Mouse (Mus musculus) kidney, postnatal 36 days (tissue): ENCODE measurements around the gene AC134908.4.

Source experiments
- DNase-seq, 2 experiments: peaks; one replicate each; pipeline ENCODE4 v3.0.0; 2021 to 2022; ENCODE audit warnings: mixed read lengths in 2 of 2

The AC134908.4 gene

DNA sequence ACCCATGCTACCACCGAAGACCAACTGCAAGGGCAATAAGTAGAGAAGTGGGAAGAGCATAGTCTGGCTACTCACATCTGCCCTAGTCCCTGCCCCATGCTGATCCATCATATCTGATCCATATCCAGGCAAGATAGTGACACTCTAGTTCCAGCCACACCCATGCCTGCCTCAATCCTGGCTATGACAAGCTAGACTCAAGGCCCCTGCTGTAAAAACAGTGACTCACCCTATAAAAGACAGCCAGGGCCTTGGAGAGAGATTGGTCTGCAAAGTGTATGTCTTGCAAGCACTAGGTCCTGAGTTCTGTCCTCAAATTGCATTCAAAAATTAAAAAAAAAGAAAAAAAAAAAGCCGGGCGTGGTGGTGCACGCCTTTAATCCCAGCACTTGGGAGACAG is 11.0 kb upstream of the AC134908.4 start:
- no peak for DNase-seq

DNA sequence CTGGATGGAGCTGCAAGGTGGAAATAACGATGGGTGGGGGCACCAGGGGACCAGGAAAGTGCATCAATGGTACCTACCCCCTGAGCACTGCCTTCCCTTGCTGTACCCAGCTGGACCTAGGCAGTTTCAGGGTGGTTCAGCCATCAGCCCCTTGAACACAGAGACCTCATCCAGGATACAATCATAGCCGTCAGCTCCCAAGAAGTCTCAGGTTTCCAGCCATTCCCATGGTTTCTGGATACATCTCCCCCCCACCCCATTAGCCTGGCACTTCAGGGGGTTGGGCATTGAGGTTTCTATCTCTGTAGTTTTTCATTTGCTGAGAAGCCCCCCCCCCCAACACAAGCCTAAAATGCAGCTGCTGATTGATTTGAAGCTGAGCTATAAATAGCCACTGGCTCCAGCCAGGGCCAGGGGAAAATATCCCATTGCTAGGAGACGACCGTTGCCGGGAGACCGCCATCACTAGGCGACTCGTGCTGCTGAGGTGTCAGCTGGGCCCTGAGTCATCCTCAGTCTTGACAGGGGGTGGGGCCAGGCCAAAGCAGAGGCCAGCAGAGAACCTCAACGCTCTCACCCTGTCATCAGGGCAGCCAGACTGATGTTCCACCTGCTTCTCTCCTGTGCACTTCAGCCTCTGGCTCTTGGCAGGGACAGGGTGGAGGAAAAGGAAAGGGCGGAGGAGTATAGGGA is 7.5 kb upstream of the AC134908.4 start:
- no peak for DNase-seq

DNA sequence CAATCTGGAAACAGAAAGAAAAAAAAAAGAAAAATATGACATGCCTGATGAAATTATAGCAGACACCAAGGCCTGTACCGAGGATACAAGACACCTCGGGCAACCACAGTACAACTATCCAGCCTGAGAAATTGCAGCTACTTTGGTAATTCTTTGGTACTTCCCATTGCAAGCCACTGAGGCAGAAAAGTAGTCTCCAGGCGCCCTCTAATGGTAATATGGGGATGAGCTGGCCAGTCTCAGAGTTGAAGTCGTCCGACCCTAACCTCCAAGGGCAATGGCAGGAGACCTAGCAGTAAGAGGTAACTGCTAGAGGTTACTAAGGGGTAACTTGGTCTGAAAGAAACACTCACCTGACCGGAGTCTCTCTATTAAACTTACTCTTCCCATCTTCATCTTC is 5.6 kb upstream of the AC134908.4 start:
- peak; percentile 80 to 81 for DNase-seq

DNA sequence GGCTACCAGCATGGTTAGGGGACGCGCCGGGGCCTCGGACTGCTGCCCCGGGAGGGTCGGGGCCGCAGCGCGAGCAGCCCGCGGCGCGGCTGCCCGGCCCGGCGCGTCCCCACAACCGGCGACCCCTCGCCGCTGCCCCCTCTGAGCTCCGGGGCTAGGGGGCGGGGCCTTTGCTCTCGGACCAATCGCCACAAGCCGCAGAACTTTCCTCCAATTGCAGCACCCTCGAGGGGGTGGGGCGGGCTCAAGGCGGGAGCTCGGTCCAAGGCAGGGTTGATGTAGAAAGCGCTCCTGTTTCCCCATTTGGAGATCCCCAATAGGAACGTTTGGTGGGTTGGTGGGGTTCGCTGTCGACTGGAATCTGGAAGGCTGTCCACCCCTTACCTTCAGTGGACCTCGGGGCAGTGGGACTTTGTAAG is 1.5 kb upstream of the AC134908.4 start, which contains the start of gene Metrn:
Metrn (minus strand) TSS at position 186 of the 419 bp plus-strand sequence.
- peak; percentile 92 to 97 for DNase-seq

DNA sequence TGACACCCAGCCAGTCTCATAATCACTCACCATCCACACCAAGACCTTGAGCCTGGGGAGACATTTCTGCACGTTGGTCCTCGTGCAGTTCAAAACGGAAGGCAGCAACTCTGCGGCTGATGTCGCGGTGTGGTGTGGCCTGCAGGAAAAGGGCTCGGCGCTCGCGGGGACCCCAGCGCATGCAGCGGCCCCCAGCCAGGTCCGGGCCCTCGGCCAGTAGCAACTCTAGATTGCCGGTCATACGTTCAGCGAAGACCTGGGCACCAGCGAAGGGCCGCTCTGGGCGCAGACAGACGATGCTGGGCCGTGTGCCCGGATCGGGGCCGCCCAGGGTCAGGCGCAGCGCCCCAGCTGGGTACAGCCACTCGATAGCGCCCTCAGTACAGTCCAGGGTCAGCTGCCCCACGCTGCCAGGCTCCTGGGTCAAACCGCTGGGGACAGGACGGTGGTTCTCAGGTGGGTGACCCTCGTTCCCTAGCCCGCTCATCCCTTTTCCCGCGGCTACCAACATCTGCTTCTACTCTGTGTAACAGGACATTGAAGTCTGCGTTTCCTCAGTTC is 832 bp upstream of the AC134908.4 start:
- DNase-seq = peak; percentile 52 to 72

DNA sequence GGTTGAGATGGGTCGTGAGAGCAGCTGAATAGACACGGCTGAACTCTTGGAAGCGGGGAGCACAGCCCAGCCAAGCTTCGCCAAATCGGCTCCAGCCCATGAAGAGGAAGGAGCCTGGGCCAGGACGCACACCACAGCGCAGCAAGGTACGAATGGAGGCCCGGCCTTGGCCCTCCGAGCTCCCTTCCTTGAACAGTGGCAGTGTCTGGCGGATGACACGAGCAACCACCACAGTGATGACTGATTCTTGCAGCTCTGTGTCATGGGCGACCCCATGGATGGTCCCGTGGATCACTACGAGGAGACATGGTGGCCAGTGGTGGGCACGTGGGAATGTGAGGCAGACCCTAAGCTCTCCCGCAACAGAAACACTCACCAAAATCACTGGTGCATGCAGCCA is 461 bp downstream of the AC134908.4 start:
- no peak for DNase-seq

DNA sequence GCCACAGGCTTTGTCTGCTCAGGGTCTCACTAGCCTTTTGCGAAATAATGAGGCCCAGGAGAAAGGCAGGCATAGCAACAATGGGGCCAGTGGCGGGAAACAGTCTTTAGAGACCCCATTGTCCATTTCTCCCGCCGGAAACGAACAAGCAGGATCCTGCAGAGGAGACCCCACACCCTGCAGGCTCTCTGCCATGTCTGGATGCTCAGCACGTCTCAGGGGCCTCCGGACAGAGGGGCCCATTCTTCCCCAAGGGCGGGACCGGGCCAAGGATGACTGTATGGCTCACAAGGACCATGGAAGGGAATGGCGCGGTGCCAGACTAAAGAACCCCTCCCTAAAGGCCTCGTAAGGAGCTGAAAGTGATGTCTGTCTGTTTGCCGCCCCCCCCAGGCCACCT is 1.3 kb downstream of the AC134908.4 start:
- no peak for DNase-seq

DNA sequence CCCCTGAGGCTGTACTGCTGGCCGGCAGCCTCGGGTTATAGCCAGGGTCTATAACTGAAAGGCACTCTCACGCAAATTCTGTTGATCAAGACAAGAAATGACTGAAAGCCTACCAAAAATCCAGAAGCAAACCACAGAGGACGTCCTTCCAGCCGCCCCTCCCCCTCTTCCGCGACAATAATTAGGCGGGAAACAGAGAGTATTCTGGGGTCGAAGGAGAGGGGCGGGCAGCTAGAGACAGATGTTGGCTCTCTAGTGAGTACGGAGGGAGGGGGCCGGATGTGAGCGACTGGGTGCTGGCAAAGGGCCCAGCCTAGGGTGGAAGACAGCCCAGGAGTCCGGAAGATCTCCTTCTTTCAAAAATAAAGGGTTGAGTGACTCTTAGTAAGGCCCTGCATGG is 2.8 kb downstream of the AC134908.4 start, which contains the start of gene Fam173a:
Fam173a (minus strand) TSS at position 287 of the 400 bp plus-strand sequence.
- peak; percentile 89 for DNase-seq

DNA sequence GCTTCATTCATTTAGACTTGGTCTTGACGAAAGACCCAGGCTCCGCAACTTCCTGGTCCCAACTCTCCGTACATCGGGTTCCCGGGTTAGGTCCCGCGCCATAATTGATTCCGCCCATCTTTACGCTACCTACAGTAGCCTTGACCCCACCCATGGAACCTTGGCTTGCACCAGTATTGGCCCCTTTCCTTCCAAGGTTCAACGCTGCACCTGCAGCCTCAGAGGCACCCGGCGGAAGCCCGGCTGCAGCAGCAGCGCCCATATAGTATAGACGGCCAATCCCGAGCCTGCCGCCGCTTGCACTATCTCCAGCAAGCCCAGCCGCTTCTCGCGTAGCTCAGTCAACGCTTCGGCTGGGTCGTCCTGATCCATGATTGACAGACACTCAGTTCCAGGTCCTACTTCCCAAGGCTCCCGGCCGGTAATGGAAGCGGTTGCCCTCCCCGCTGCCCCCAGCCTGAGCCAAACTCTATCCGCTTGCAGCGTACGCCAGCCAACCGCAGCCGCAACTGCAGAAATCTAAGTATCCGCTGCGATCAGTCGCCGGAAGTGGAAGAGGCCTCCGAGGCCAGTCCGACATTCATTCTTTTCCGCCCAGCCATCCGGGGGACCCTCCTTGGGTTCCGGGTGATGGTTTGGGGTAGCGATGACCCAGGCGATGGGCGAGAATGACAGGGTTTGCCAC is 3.5 kb downstream of the AC134908.4 start:
- DNase-seq = peak; percentile 77 to 88

DNA sequence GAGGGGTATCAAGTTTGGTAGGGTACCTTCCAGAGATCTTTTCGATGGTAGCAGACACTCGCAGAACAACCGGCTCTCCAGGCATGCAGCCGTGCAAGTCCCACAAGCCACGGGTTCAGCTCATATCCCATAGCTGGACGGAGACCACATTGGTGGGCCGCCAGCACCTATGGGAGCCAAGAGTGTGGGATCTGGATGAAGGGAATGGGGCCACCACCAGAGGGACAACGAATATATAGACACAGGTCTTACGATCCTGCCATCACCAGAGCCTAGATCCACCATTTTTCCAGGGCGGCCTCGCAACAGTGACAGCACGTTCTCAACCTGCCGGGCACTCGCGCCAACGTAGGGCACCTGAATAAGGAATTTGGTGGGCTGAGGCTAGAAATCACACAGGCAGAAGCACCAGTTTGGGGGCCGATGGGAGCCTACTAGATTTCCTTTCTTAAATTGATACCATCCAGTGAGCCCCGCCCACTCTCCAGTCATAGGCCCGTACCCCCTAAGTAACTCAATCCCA is 4.1 kb downstream of the AC134908.4 start:
- no peak for DNase-seq

DNA sequence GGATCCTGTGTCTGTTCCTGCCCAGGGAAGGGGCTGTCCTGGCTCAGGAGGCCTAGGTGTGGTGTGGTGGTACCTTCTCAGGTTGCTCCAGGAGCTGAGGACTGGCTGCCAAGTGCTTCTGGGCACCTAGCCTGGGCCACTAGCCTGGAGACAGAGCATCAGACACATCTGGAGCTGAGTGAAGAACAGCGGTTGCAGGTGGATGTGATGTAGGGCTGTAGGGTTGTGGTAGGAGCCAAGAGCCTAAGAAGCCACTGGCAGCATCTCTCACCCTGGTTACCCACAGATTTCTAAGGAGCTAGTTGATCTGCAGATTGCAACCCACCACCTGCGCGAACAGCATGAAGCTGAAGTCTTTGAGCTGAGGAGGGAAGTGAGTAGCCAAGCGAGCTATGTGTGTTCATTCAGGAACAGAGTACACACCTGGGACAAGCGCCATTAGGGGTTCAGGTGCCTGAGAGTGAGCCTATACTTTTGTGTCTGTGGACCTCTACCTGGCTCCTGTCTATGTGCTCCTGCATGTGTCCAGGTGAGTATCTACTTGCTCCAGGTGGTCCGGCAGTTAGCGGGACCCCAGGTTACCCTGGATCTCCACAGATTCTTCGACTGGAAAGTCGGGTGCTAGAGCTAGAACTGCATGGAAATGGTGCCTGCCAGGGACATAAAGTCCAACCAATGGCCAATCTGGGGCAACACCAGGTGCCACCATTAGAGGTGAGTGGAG is 8.5 kb downstream of the AC134908.4 start:
- DNase-seq = no peak

DNA sequence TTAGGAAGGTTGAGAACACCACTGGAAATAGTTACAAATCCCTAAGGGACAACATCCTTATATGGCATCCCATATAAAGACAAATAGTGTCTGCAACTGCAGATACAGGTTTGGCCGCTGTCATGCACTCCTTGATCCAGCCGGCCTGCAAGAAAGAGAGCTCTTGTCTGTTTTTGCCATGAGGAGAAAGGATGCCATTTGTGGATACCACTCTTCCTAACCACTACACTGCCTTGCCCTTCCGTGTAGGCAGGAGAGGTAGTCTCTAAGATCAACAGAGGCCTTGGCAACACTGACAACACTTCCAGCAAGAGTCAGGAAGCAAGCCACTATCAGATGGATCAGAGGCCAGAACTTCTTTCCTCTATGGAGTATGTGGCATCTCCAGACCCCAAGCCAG is 9.2 kb downstream of the AC134908.4 start, which contains the start of gene Ccdc78:
Ccdc78 (plus strand) TSS at position 301 of the 400 bp plus-strand sequence.
- DNase-seq = no peak

DNA sequence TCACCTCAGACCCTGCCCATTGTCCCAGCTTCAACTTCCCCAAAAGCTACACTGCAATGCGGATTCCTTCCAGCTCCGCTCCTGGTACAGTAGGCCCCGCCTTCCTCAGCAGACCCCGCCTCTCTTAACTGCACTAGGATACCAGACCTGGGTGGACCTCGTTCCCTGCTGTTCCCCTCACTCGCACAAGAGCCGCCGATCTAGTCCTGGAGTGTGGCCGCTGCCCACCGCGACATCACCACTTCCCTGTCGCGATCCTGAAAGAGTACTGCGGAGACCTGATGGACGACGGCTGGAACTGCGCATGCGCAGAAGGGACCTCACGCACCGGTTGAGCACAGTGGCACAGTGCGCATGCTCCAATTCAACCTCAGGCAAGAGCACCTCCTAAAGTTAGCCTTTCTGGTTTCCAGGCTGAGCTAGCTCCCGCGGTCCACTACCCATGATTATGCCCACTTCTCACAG is 10.1 kb downstream of the AC134908.4 start, which contains the start of gene Haghl:
Haghl (minus strand) TSS at position 393 of the 465 bp plus-strand sequence.
- peak; percentile 97 to 99 for DNase-seq

DNA sequence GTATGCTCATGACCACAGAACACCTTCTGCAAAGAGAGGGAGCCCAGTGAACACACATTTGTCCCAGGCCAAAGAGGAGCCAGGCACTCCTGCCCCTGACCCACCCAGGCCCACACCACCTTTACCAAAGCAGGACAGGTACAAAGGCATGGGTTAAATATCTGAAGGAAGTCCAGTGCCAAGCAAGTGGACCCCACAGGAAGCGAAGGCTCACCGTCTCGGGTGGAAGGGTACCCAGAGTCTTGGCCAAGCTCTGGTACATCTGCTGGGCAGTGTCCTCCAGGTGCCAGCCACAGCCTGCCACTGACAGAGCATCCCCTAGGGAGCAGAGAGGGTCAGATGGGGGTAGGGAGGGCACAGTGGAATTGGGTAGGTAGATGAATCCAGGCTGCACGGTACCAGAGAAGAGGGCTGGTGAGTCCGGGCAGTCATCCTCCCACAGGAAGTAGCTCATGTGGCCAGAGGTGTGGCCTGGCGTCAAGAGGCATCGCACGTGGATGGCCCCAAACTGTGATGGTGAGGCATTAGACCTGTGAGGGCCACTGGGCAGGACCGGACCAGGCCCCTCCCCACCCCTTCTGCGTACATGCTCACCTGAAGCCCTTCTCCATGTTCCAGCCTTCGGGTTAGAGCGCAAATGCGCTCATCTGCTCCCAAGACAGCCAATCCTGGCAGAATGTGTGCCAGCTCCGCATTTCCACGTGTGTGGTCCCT is 11.4 kb downstream of the AC134908.4 start:
- DNase-seq = no peak

DNA sequence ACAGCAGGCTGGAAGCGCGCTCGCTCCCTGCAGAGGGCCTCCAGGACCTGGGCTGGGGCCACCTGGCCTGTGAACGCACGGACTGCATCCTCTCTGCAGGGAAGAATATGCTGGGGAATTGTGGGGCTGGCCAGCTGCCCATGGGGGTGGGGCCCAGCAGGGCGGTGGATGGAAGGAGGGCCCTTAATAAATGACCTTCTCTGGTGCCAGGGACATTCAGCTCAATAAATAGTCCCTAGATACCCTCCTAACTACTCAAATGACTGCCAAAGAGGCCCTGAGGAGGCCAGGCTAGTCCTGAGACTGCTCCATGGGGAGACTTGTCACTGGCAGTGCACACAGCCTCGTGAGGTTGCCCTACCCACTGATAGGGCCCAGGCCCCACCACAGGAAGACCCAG is 12.4 kb downstream of the AC134908.4 start:
- peak; percentile 33 to 68 for DNase-seq

DNA sequence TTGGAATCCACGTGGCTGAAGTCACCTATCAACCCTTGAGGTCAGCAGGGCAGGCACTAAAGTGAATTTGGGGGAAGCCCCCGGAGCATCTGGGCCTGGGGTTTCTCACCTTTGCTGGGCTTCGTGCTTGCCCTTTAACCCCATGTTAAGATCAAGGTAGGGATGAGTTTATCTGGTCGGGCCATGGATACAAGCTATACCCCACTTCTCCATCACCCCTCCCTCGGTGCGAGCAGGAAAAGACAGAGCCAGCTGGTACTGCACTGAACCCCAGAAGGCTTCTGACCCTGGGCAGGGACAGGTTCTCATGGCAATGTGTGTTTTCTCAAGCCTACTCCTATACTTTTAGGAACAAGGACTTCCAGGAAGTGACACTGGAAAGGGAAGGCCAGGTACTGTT is 14.1 kb downstream of the AC134908.4 start:
- no peak for DNase-seq

DNA sequence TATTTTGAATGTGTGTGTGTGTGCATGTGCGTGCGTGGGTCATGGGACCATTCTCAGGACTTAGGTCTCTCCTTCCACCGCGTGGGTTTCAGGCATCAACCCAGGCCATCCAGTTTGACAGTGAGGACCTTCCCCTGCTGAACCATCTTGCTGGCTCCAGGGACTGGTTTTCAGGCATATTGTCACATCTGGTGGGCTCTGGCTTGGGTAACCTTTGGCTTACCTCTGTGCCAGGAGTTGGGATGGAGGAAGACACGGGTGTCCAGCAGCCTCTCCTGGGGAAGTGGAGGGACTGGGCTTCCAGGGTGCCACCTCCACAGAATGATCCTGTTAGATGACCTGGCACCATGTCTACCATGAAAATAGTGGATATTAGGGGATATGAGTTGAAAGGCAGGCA is 17.5 kb downstream of the AC134908.4 start:
- DNase-seq = no peak

DNA sequence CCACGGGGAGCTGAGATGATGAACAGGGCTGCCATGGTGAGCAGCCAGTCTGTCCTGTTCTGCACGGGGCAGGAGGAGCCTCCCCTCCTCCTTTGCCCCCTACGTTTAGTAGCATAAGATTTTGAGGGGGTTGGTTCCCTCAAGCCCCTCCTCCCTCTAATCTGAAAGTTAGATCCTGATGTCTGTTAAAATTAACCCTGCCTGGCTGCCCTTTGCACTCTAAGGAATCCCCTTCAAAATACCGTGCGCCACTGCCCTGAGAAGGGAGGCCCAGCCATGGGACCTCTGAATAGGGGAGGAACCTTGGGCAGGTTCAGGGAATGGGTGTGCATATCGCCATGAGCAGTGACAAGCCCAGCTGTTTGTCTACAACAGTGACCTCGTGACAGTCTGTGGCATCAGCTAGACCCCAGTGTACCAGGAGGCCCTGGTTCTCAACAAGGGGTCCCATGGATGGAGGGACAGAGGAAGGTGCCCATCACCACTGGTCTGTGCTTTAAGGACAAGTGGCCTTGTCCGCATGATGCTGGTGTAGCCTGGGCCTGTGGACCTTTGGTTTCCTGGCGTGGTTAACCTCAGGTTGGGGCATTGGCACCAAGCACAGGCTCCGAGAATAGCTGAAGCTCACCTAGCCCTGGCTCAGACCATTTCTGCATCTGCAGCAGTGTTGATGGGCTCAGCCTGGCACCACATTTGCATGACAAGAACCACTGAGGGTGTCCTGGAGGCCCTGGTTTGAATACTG is 20.0 kb downstream of the AC134908.4 start:
- DNase-seq = peak; percentile 53 to 67

DNA sequence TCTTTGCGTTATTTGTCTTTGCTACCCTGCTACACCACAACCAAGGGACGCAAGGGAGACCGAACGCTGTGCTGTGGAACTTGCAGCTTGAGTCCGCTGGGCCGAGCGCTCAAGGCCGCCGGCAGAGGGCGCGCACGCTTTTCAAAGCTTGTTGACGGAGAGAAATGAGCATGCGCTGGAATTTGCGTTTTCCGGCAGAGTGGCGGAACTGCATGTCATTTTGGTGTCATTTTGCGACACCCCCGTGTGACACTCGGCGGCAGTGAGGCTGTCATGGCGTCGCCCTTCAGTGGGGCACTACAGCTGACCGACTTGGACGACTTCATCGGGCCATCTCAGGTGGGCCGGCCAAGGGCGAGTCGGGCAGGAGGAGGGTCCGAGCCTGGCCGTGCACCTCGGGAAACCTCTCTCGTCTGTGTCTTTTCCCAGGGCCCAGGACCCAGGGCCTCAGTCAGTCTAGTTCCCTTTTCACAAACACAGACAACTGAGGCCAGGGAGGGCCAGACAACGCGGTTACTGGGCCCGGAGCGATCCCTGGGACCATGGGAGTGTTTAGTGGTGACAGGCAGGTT is 21.8 kb downstream of the AC134908.4 start, which contains the start of gene Narfl:
Narfl (plus strand) TSS at position 228 of the 572 bp plus-strand sequence.
- DNase-seq = peak; percentile 97 to 99

DNA sequence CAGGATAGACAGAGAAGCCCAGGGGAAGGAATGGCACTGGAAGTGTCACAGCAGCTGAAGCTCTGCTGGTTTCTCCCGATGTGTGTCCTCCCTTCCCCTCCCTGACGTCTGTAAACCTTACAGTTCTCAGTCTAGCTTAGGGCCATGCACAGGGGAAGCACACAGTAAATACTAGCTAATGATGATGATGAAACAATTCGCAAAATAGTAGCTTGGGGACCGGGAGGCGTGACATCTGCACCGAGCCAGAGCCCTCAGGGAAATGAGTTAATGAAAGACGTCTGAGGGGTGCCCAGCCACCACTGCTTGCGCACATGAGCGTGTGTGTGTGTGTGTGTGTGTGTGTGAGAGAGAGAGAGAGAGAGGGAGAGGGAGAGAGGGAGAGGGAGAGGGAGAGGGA is 26.1 kb downstream of the AC134908.4 start:
- no peak for DNase-seq

DNA sequence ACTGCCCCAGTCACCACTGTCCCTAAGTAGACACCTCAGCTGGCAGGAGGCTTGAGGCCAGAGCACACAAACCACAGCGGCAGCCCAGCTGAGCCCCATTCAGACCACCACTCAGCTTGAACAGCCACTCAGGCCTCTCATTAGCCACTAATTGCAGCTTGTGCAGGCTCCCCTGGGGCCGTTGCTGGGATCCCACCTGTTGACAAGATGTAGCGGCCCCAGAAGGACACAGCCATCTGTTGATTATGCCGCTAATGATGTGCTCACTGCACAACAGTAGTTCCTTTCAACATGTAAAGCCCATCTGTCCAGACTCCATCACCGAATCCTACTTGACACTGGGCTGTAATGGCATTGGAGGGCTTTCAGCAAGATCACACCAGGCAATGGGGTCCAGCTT is 29.6 kb downstream of the AC134908.4 start:
- no peak for DNase-seq
